Mouse (Mus musculus) urinary bladder, postnatal 14 days (tissue): ENCODE data around the gene Myh13.
A peak's percentile ranks its signal among the peaks of the same experiment; 100 is the strongest.

Experiments used
- DNase-seq: peaks from one replicate; pipeline ENCODE4 v3.0.0; 2021; ENCODE audit warnings: low spot score

The Myh13 gene

GRCm38 (mm10) chr11:67321358-67321757 lies at the start of gene Myh13:
Myh13 (plus strand) TSS chr11:67321658.
- DNase-seq: no peak

GRCm38 (mm10) chr11:67276601-67277174 lies 44.8 kb upstream of the Myh13 start, which contains the start of gene Myh8:
Myh8 (plus strand) TSS chr11:67277124.
- DNase-seq: peak; percentile 25

- DNase-seq: no peak
Observed at GRCm38 (mm10) chr11:67293440-67293839, 28.0 kb upstream of the Myh13 start.

DNA sequence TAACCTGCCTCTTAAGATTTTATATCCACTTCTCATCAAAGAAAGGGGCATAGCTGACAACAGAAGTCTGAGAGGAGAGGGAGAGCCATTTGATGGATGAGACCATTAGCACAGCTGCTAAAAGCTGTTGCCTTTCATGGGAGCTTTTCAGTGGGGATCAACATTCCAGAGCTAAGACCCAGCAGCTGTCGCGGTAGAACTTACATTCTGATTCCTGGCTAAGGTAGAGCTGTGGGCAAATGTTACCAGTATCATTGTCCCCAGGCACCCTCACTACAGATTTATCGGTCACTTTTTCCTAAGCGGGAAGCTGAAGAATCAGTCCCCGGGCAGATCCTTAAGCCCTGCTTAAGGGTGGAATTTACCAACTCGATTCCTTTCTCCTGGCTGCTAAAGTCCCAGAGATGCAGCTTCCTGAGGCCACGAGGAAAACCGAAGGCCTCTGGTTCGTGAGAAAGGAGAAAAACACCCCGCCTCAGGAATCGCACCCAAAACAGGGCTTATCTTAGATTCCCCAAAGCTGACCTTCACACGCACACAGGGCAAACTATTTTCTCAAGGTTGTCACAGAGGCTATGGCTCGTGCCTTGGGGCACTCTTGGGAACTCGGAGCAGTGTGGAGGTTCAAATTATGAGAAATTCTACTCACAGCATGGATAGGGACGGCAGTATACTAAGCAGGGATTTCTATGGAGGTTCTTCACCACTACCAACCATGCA lies 7.6 kb upstream of the Myh13 start:
- no peak for DNase-seq

DNA sequence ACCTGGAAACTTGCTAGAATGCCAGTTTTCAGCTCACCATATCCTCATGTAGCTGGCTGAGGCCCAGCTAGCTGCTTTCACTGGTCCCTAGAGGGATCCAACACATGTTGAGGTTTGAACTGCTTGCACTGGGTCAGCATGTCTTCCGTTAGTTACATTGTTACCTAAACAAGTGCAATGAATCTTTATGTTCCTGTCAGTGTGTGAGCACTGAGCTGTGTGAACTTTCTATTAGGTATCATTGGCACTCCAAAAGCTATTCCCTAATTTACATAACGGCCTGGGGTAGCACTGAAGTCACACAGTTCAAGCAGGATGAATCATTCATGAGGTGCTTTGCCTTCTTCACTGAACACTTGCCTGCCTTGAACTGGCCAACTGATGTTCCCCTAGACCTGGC lies 5.1 kb downstream of the Myh13 start:
- DNase-seq: no peak

DNA sequence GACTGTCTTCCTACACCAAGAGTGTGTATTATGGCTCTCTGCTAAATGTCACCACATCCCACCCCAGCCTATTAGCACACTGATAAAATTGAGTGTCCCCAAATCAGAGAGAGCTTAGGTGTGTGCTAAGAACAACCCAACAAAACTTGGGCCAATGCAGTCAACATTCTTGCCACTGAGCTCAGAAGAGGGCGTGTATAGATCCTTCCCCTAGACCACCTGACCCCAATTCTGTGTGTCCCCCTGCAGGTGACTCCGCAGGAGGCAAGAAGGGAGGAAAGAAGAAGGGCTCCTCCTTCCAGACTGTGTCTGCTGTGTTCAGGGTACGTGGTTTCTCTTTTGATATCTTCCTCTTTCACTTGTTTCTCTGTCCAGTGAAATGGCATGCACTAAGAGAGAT lies 23.1 kb downstream of the Myh13 start:
- no peak for DNase-seq

GRCm38 (mm10) chr11:67345186-67345855 lies 23.9 kb downstream of the Myh13 start:
- DNase-seq: no peak

GRCm38 (mm10) chr11:67345856-67346236 lies 24.4 kb downstream of the Myh13 start:
- no peak for DNase-seq

DNA sequence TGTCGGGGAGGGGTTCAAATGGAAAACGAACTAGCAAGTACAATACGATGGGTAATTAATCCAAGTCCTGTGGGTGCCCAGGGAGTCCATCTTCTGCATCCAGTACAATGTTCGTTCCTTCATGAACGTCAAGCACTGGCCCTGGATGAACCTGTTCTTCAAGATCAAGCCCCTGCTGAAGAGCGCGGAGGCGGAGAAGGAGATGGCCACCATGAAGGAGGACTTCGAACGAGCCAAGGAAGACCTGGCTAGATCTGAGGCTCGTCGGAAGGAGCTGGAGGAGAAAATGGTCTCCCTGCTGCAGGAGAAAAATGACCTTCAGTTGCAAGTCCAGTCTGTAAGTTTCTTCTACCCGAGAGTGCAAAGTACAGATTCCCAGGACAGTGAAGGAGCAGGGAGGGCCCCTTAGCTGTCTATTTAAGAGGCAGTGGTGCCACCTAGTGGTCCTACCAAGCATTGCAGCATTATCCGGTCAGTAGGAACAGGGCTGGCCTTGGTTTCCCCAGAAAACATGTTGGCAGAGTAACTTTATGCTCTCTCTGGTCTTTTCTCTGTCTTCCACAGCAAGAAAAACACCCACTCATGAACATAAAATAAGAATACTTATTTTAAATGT lies 28.8 kb downstream of the Myh13 start:
- DNase-seq: peak; percentile 75

GRCm38 (mm10) chr11:67353011-67353410 lies 31.6 kb downstream of the Myh13 start:
- no peak for DNase-seq

GRCm38 (mm10) chr11:67358031-67358430 lies 36.6 kb downstream of the Myh13 start:
- no peak for DNase-seq

DNA sequence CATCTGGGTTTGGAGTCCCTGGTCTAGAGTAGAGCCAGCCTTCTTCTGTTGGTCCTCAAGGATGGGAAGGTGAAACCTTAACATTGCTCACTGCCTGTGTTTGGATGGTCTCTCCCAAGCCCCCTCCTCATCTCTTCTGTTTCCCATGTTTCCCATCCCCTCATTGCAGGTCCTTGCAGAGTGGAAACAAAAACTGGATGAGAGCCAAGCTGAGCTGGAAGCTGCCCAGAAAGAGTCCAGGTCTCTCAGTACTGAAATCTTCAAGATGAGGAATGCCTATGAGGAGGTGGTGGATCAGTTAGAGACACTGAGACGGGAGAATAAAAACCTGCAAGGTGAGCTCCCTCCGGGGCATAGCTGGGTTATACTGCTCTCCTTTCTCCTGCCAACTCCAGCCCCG lies 40.8 kb downstream of the Myh13 start:
- no peak for DNase-seq

DNA sequence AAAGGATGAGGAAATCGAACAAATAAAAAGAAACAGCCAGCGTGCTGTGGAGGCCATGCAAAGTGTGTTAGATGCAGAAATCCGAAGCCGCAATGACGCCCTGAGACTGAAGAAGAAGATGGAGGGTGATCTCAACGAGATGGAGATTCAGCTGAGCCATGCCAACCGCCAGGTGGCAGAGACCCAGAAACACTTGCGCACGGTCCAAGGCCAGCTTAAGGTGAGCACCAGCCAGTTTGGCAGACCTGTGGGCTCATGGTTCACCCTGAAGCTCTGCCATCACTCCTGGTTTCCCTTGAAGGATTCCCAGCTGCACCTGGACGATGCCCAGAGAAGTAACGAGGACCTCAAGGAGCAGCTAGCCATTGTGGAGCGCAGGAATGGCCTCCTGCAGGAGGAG lies 43.1 kb downstream of the Myh13 start:
- DNase-seq: no peak

DNA sequence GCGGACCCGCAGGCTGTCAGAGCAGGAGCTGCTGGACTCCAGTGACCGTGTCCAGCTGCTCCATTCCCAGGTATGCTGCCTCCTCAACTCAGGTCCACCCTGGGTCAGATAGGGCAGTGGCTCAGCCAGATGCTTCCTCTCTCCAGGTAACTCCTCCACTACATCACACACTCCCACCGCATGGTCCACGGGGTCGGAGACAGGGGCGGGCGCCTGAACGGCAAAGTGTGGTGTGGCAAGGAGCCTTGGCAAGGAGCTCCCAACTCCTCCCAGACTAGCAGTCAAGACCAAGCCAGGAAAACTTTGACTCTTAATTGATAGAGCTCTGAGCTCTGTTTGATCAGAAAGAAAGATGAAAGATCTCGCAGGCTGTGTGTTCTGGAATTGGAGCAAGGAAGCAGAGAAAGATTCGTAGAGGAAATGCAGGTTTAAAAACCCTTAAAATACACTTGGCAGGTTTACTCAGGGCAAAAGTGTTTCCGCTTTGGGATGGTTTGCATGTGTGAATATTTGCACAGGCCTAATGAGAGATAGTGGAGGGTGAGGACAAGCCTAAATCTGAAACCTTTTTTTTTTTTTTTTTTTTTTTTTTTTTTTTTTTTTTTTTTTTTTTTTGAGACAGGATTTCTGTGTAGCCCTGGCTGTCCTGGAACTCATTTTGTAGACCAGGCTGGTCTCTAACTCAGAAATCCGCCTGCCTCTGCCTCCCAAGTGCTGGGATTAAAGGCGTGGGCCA lies 43.7 kb downstream of the Myh13 start:
- no peak for DNase-seq

- DNase-seq: no peak
Observed at GRCm38 (mm10) chr11:67366936-67367335, 45.5 kb downstream of the Myh13 start.

DNA sequence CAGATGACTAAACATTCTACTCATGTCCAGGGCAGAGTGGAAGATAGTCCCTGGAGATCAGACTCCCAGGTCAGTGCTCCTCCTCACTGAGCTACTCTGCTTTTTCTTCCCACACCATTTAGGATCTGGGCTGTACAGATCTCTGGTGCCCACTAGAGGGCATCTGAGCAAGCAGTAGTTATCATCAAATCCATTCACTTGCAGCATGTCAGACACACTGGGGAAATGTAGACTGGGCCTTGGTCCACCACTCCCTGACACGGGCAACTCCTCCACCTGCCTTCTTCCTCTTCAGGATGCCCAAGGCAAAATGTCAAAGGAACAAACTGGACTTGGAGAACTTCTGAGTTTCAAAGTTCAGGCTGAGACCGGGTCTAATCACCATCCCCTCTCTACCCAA lies 51.9 kb downstream of the Myh13 start:
- peak; percentile 17 for DNase-seq

DNA sequence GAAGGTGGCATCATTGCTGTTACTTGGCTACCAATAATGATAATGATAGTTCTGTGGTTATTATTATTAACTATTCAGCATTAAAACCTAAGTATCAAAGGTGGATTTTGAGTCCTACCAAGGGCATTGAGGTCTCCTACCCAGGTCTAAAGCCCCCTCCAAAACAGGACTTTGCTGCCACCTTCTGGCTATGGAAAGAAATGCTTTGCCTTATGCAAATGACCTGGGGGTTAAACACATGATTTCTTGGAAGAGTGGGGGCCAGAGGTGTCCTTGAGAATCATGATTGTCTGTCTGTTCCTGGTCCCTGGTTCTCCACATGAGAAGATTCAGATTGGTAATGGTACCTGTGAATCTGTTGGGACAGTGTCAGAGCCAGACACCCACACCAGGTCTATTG lies 54.9 kb downstream of the Myh13 start:
- DNase-seq: no peak

GRCm38 (mm10) chr11:67379703-67380510 lies 58.4 kb downstream of the Myh13 start:
- peak; percentile 18 for DNase-seq

GRCm38 (mm10) chr11:67381833-67382232 lies 60.4 kb downstream of the Myh13 start:
- no peak for DNase-seq

DNA sequence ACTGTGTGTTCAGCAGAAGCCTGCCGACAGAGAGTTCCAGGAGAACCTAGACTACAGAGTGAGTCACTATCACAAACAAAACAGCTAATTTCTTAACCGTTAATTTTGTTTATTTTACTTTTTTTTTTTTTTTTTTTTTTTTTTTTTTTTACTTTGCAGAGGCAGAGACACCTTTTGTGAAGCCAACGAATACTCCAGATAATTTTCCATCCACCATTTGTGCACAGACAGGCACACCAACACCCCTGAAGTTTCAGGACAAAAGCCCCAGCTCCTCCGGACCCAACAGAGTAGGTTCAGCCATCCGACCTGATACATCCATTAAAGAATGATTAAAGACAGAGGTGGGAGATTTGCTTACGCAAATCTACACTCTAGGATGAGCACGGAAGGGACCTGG lies 63.2 kb downstream of the Myh13 start:
- no peak for DNase-seq

DNA sequence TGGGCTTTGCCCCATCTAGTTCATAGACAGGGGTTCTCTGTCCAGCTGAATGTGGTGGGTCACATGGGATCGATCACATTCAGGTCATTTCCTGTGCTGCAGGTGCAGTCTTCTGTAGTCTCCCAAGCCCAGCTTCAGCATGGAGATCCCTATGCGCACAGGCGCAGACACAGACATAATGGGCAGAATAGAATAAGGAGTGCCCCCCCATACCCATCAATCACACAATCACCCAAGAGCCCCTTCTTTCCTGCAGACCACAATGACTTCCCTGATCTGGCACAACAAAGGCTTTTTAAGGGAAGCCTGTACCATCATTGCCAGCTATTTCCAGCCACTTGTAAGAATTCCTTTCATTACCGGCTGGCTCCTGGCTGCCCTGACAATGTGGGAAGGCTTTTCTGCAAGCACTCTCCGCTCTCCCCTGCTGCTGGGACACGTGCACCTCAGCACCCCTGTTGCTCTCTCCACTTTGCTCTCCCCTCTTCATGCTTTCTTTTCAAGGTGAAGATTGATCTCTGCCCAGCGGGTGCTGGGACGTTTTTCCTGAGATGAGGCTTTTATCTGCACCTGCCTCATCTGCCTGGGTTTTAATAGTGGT lies 65.5 kb downstream of the Myh13 start:
- DNase-seq: no peak
